Mouse (Mus musculus) liver, embryonic 16.5 days (tissue): Measurements from ENCODE around the gene Rpap2. TPM values are rescaled to one million over a fixed set of nuclear protein-coding genes. Genes with fewer than 3 reads are reported as not detected.
A peak's percentile ranks its signal among the peaks of the same experiment; 100 is the strongest.

ENCODE experiments used
- ATAC-seq: fragments of 200-750 bp; cut with Nextera tagmentation; 2 replicates; pipeline ENCODE4 v1.8.0; 2017; ENCODE audit warnings: low read depth, mild to moderate bottlenecking, moderate number of reproducible peaks, moderate library complexity
- H3K27ac ChIP-seq: fragments of 300-500 bp; sonication (generic); 2 replicates; pipeline ENCODE4 v1.5.1; 2014; ENCODE audit warnings: mild to moderate bottlenecking, low read length
- H3K27me3 ChIP-seq: fragments of 300-500 bp; sonication (generic); 2 replicates; pipeline ENCODE4 v1.6.1; 2014; ENCODE audit warnings: low read depth, low read length, mixed read lengths; ENCODE audit not compliant: control insufficient read depth, insufficient read depth
- H3K36me3 ChIP-seq: fragments of 300-500 bp; sonication (generic); 2 replicates; pipeline ENCODE4 v1.6.1; 2014; ENCODE audit warnings: mild to moderate bottlenecking; ENCODE audit not compliant: control insufficient read depth, insufficient read depth
- H3K4me1 ChIP-seq: fragments of 300-500 bp; sonication (generic); 2 replicates; pipeline ENCODE4 v1.6.1; 2014; ENCODE audit warnings: low read depth, low read length, mixed read lengths; ENCODE audit not compliant: control insufficient read depth
- H3K4me2 ChIP-seq: fragments of 300-500 bp; sonication (generic); 2 replicates; pipeline ENCODE4 v1.6.1; 2014; ENCODE audit warnings: low read depth, low read length, mixed read lengths
- H3K4me3 ChIP-seq: fragments of 300-500 bp; sonication (generic); 2 replicates; pipeline ENCODE4 v1.5.1; 2014; ENCODE audit warnings: low read depth, mild to moderate bottlenecking, low read length
- H3K9ac ChIP-seq: fragments of 300-500 bp; sonication (generic); 2 replicates; pipeline ENCODE4 v1.6.1; 2014; ENCODE audit warnings: low read depth, low read length
- H3K9me3 ChIP-seq: fragments of 300-500 bp; sonication (generic); replicated peaks from 2 replicates; pipeline ENCODE4 v1.6.1; 2016; ENCODE audit warnings: low read length; ENCODE audit not compliant: control insufficient read depth
- WGBS: fragments of 180-500 bp; shearing (Covaris S2); extraction: QIAGEN DNeasy Blood & Tissue Kit; methylation state at CpG from one replicate; pipeline ENCODE4 v1.1.7; 2014; ENCODE audit not compliant: insufficient replicate concordance; 5-methylcytosine and 5-hydroxymethylcytosine counted together
- polyA plus RNA-seq: library from polyadenylated mRNA; unstranded; fragments of >200 nt; fragmentation: Nextera tagmentation; extraction: Ambion mirVana; gene quantifications from 2 replicates; pipeline ENCODE4 v1.2.1, GENCODE M21; 2015

Rpap2 gene
- polyA plus RNA-seq, 1 experiment from 2014 or later, result 5.2 TPM

DNA sequence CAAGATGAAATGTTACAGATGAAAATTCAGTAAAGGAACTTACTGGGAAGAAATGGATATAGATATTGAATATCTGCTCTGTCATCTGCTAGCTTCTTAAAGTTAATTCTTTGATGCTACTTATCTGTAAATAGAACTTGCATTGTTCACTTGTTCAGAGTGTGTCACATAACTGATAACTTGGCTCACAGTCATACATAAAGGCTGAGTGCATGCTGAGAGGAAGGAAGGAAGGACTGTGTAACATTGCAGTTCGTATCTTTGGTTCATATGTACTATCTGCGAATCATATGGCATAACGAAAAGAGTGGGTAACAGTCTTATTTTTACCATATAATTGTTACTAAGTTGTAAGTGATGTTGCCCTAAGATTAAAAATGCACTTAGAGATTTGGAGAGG, 24.2 kb downstream of the Rpap2 start:
- Histone ChIP-seq H3K9me3 (no peaks in the 10 kb centered on the region), H3K9ac (no peak overlapping the region), H3K36me3 (no peaks in the 10 kb centered on the region), H3K4me2 (no peak overlapping the region), H3K27ac (no peak overlapping the region), H3K27me3 (no peaks in the 10 kb centered on the region), H3K4me1 (no peaks in the 10 kb centered on the region), H3K4me3 (no peak overlapping the region)
- ATAC-seq, result peak; percentile 62
- 34% methylated on average over 3 of the region's 3 CpGs for WGBS

DNA sequence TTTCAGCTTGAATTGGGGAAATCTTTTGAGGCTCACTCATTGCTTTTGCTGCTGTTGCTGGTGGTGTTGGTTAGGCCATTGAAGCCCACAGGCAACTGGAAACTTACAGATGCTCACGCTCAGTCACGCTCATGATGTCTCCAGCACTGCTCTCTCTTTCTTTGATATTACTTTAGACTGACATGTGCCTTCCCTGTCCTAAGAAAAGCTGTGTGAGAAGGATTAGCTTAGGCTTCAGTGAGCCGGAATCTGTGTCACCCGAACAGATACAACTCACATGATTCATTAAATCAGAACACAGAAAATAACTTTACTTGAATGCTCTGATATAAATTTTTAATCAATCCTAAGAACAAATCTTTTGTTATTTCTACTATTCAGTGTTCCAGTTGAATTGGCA, 36.5 kb downstream of the Rpap2 start:
- Histone ChIP-seq H3K9me3 (no peaks in the 10 kb centered on the region), H3K9ac (no peak overlapping the region), H3K4me1 (no peaks in the 10 kb centered on the region), H3K4me3 (no peak overlapping the region), H3K27ac (no peak overlapping the region), H3K4me2 (no peak overlapping the region), H3K27me3 (no peaks in the 10 kb centered on the region), H3K36me3 (no peaks in the 10 kb centered on the region)
- 78% methylated on average over 4 of the region's 4 CpGs for WGBS
- no peak for ATAC-seq

DNA sequence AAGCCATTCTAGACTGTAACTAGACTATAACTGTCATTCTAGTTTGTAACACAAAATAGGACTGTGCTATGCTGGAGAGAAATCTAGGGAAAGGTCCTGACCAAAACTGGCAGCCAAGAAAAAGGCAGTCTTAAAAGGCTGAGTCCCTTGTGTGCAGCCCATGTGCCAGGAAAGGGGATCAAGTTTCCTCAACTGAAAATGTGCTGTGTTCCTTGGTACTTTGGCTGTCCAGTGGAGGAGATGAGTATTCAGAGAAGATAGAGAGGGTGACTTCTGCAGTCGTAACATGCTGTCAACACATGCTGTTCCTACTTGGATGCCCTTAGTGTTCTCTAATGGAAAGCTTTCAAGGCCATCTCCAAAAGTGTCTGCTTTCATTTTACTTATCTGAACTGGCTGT, 39.9 kb downstream of the Rpap2 start:
- no peak overlapping the region for H3K27ac ChIP-seq
- H3K27me3 ChIP-seq, result no peaks in the 10 kb centered on the region
- no peaks in the 10 kb centered on the region for H3K4me1 ChIP-seq
- WGBS, result 69% methylated on average over 1 of the region's 1 CpGs
- H3K4me2 ChIP-seq, result no peak overlapping the region
- no peak overlapping the region for H3K4me3 ChIP-seq
- H3K9me3 ChIP-seq, result no peaks in the 10 kb centered on the region
- no peak overlapping the region for H3K9ac ChIP-seq
- no peaks in the 10 kb centered on the region for H3K36me3 ChIP-seq
- ATAC-seq, result no peak

DNA sequence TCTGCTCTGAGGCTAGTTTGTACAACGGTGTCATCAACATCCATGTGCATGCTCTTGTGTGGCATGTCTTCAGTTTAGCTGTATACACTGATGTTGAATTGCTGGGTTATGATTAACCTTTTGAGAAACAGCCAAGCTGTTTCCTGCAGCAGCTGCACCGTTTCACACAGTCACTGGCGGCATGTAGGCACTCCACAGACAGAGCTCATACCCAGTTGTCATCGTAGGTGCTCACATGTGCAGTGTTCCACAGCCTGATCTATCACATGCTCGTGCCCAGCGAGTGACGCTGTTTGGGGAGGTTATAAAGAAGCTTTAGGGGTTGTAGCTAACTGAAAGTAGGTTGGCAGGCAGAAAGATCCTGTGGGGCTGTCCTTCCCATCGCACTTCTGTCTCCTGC, 41.2 kb downstream of the Rpap2 start:
- no peak overlapping the region for H3K9ac ChIP-seq
- H3K36me3 ChIP-seq, result no peaks in the 10 kb centered on the region
- WGBS, result 80% methylated on average over 8 of the region's 8 CpGs
- no peak for ATAC-seq
- no peak overlapping the region for H3K27ac ChIP-seq
- H3K27me3 ChIP-seq, result no peaks in the 10 kb centered on the region
- no peaks in the 10 kb centered on the region for H3K4me1 ChIP-seq
- H3K9me3 ChIP-seq, result no peaks in the 10 kb centered on the region
- H3K4me3 ChIP-seq, result no peak overlapping the region
- H3K4me2 ChIP-seq, result no peak overlapping the region

DNA sequence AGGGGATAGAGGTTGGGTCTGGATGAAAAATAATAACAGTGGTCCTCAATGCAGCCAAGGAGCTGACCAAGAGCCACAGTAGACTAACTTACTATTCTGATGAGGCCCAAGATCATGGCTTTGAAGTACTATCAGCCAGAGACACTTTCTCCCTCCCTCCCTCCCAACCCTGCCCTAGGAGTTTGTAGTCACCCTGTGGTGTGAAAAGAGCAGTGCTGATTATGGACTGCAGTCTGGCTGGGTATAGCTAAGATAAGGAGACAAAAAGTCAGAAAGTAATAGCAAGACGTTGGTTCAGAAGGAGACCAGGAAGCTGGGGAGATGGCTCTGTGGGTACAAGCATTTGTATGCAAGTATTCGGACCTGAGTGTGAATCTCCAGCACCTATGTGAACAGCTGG, 47.4 kb downstream of the Rpap2 start:
- ATAC-seq, result peak; percentile 72

DNA sequence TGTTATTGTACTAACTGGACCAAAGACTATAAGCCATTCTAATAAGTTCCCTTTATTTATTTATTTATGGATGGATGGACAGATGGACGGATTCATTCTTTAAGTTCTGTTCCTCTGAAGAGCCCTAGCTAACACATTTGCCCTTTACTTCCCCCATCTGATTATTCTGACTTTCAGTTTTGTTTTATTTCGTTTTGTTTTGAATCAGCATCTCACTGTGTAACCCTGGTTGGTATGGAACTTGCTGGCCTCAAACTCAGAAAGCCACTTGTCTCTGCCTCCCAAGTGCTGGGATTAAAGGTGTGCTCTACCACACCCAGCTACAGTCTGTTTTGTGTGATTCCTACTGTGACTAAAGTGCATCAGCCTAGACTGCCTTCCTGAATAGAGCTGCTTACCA, 48.8 kb downstream of the Rpap2 start:
- Histone ChIP-seq H3K9ac (no peak overlapping the region), H3K27ac (no peak overlapping the region), H3K4me1 (peaks cover 5% of the 10 kb centered on the region), H3K36me3 (no peaks in the 10 kb centered on the region), H3K4me2 (no peak overlapping the region), H3K4me3 (no peak overlapping the region), H3K27me3 (no peaks in the 10 kb centered on the region), H3K9me3 (no peaks in the 10 kb centered on the region)
- ATAC-seq, result no peak
- 55% methylated on average over 2 of the region's 2 CpGs for WGBS

More for the DNA sequence above, 47.4 kb downstream of the Rpap2 start:
- Histone ChIP-seq H3K9ac (no peak overlapping the region), H3K27me3 (no peaks in the 10 kb centered on the region), H3K4me1 (peaks cover 5% of the 10 kb centered on the region), H3K4me3 (no peak overlapping the region), H3K36me3 (no peaks in the 10 kb centered on the region), H3K27ac (no peak overlapping the region), H3K9me3 (no peaks in the 10 kb centered on the region), H3K4me2 (no peak overlapping the region)
- WGBS, result 29% methylated on average over 2 of the region's 2 CpGs

DNA sequence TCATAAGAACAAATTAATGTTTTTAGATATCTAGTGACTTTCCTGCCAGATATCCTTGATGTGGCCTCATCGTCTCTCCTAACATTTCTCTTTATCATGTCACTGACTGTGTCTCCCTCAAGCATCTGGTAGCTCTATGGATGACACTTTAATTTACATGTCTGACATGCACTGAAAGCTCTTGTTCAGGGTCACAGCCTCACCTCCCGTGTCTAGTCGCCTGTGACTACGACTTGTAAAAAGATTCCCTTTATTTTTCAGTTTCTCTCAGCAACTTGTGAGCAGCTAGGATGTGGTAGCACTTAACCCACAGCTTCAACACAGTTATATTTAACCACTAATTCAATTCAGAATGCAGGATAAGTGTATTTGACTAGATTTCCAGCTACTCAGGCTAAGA, 50.4 kb downstream of the Rpap2 start:
- Histone ChIP-seq H3K4me3 (no peak overlapping the region), H3K27me3 (no peaks in the 10 kb centered on the region), H3K4me2 (no peak overlapping the region), H3K9ac (no peak overlapping the region), H3K4me1 (peaks cover 5% of the 10 kb centered on the region), H3K27ac (no peak overlapping the region), H3K36me3 (no peaks in the 10 kb centered on the region), H3K9me3 (no peaks in the 10 kb centered on the region)
- 76% methylated on average over 4 of the region's 4 CpGs for WGBS
- ATAC-seq, result no peak

DNA sequence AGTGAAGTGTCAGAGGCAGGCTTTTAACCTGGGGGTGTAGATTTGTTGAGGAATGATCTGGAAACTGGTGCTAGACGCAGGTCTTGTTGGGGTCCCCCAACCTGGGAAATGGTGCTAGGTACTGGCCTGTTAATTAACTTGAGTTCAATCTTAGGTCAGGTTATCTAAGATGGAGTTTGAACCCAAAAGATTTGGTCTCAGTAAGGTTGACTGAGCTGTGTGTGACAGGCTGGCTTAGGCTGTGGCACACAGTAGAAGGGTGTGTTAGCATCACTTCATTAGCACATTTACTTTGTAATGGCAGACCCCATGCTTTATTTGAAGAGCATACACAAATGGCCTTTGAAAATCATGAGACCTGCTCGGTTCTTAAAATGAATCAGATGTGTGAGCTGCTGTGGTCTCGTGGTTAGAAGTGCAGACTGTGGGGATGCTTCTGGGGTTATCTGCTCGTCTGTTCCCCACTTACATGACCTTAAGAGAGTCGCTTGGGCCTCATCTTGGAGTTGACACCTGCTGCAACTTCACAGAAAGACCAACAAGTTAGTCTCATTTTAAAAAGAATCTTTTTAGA, 51.5 kb downstream of the Rpap2 start:
- no peak overlapping the region for H3K4me3 ChIP-seq
- no peak overlapping the region for H3K27ac ChIP-seq
- no peak overlapping the region for H3K4me2 ChIP-seq
- no peaks in the 10 kb centered on the region for H3K36me3 ChIP-seq
- H3K9ac ChIP-seq, result no peak overlapping the region
- no peaks in the 10 kb centered on the region for H3K9me3 ChIP-seq
- no peaks in the 10 kb centered on the region for H3K27me3 ChIP-seq
- 39% methylated on average over 5 of the region's 5 CpGs for WGBS
- ATAC-seq, result no peak
- H3K4me1 ChIP-seq, result peaks cover 5% of the 10 kb centered on the region

DNA sequence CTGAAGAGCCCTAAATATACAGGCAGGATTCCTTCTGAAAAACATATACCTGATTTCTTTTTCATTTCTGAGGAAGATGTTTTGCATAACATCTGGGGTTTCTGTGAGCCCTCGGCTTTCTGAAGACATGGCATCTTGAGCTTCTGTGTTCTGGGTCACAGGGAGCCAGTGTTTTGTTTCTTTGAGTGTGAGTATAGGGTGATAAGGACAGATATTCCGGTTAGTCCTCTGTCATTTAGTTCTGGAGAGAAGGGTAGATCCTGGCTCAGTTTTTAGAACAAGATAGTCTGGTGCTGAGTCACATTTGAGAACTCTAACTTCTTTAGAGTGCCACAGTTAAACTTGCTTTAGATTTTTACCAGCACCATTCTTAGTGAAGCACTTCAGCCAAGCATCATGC, 52.5 kb downstream of the Rpap2 start:
- Histone ChIP-seq H3K9ac (no peak overlapping the region), H3K4me2 (no peak overlapping the region), H3K4me3 (no peak overlapping the region), H3K9me3 (no peaks in the 10 kb centered on the region), H3K4me1 (peaks cover 3% of the 10 kb centered on the region), H3K36me3 (no peaks in the 10 kb centered on the region), H3K27ac (no peak overlapping the region), H3K27me3 (no peaks in the 10 kb centered on the region)
- 31% methylated on average over 2 of the region's 2 CpGs for WGBS
- ATAC-seq, result no peak
